Mouse (Mus musculus): ENCODE measurements at regions not wholly inside any gene's neighbourhood (a gene's known extent, or its start where the extent isn't known, plus 50 kb on each side); places are given as distances from the start of the nearest gene placed in this dataset.

GRCm38 (mm10) chr8:6813816-6814215 lies 1708.7 kb upstream of the Slc10a2 start:
- no peak for DNase-seq (ENCODE audit: low spot score in 2 of 2)

DNA sequence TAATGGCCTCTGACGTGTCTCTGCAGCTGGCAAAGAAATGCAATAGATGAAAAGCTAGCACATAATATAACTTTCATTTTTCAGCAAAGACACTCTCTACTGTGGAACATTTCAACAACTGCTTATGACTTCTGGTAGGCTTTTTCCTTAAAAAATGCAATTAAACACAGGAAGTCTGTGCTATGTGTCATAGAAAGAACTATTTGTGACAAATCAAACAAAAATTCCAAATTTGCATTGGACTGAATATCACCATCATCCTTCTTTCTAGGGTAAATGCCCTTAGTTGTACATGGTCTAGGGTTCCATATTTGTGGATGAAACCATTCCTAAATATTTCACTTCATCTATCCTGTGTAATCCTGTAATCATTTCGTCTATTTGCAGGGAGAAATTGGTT lies 1702.0 kb upstream of the Slc10a2 start:
- DNase-seq (ENCODE audit: low spot score in 2 of 2), result no peak

DNA sequence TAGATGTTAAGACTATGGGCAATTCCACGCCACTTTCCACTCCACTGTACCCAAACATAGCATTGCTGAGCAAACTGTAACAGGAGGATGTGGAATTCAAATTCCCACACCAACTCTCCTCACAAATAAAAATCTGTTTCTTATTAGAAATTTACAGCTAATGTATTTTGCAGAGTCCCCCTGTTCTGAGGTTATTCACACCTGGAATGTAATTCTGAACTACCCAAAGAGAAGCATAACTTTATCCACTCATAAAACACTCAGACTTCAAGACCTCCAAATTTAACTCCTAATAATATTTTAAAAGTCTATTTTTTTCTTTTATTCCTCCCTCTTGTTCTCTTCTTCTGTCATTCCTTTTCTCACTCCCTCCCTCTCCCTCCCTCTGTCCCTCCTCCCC lies 1698.0 kb upstream of the Slc10a2 start:
- DNase-seq (ENCODE audit: low spot score in 2 of 2), result no peak

GRCm38 (mm10) chr8:6801076-6801475 lies 1695.9 kb upstream of the Slc10a2 start:
- DNase-seq (ENCODE audit: low spot score in 2 of 2), result no peak

- no peak for DNase-seq (ENCODE audit: low spot score in 2 of 2)
Measured at GRCm38 (mm10) chr8:6789096-6789495, 1683.9 kb upstream of the Slc10a2 start.

GRCm38 (mm10) chr8:6780983-6781382 lies 1675.8 kb upstream of the Slc10a2 start:
- no peak for DNase-seq (ENCODE audit: low spot score in 2 of 2)

- DNase-seq (ENCODE audit: low spot score in 2 of 2), result no peak
Measured at GRCm38 (mm10) chr8:6775103-6775502, 1670.0 kb upstream of the Slc10a2 start.

DNA sequence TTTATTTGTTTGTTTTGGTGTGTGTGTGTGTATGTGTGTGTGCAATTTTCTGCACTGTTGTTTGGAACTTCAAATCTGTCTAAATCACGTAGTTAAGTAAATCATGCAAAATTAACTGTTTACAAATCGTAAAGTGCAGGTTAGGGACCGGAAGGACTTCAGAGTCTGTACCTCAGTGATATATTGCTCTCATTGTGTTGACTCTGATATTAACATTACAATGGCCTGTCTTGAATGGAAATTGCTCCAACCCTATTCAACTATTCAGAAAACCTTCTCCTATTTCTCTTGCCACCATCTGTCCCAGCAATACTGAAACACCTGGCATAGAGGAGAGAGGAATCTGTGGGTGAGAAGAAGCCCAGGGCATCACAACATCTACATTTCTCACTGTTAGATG lies 1624.4 kb upstream of the Slc10a2 start:
- no peak for DNase-seq (ENCODE audit: low spot score in 2 of 2)

DNA sequence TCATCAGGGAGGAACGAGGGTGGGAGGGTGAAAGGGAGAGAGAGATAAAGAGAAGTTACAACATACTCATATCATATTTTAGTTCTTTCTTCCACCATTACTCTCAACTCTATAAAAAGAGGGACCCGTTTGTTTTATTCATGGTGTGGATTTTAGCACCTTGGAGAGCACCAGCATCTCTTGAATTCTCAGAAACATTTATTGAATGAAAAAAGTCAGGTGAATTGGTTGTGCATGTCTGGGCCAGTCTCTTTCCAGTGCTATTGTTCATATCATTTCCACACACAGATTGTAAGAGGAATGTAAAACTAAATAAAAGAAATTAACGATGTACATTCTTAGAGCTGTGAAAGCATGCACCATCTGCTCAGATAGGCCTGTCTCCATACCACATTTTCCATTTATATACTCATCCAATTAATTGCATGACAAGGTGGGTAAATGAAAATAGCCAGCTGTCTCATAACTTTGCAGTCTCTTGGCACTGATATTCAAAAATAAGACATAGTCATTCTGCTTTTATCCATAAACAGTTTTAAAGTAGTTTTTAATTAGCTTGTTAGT lies 1603.8 kb upstream of the Slc10a2 start:
- no peak for DNase-seq (ENCODE audit: low spot score in 2 of 2)

DNA sequence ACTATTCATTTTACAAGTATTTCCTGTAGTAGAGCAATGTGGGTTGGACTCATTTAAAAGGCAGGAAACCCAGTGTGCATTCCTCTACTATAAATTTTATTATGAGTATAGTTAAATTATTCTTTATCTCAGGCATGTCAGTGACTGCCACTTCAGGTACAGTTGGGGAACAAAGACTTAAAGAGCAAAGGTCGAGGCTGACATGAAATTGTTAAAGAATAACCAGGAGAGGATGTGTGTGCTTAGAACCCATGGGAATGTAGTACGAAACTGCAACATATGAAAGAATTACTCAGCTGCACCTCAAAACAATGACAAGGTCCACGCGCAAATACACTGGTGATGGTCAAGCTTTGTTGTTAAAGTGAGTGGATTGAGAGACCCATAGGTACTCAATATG lies 1583.4 kb upstream of the Slc10a2 start:
- DNase-seq (ENCODE audit: low spot score in 2 of 2), result no peak

DNA sequence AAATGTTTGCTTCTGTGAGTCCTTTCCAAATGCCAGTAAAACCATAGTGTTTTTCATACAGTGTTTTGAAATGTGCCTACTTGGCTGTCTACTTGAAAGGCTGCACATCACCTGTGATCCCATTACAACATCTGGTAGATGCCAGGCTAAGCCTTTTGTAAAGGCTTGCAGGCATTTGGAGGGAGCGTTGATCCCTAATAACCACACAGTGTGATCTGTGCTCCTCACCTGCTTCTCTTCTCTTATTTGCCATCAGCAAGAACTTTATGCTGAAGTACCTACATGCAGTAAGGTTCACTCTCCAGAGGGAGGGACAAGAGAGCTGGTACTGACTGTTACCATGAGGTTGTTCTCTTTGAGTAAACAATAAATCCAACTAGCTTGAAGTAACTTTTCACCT lies 1553.7 kb upstream of the Slc10a2 start:
- no peak for DNase-seq (ENCODE audit: low spot score in 2 of 2)

DNA sequence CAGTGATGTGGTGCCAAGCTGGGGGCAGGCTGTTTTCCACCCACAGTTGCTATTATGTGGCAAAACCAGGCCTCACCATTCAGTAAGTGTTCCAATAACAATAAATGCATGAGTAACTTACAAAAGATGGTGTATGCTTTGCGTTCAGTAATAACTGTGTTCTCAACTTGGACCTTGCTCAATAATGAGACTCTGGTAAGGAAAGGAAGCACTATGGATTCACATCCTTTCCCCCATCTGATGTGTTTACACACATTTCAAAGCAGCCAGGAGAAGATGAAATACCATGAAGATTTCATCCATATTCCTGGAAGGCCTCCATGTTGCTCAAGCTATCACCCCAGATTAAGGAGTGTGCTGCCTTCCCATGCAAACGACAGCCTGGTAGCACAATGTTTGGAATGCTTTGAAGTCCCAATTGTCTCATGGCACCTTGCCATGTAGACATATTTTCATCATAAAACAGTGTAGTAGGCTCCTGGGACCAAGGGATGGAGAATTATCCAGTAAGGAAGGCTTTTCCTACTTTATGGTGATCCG lies 1552.4 kb upstream of the Slc10a2 start:
- no peak for DNase-seq (ENCODE audit: low spot score in 2 of 2)

DNA sequence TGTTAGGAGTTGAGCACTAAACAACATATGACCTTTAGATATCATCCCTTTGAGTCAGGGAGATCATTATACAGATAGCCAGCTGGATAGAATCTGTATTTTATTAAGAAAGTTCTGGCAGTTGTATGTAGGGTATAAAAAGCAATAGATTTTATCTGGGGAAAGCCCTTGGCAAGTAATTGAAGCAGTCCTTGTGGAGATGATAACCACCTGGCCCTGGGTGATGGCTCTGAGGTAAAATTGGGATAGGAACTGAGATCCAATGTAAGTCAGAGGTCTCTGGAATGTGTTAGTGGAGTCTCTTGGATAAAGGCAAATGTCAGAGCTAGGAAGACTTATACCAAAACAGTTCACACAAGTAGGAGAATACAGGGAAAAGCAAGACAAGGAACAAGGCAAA lies 1547.0 kb upstream of the Slc10a2 start:
- DNase-seq (ENCODE audit: low spot score in 2 of 2), result no peak

DNA sequence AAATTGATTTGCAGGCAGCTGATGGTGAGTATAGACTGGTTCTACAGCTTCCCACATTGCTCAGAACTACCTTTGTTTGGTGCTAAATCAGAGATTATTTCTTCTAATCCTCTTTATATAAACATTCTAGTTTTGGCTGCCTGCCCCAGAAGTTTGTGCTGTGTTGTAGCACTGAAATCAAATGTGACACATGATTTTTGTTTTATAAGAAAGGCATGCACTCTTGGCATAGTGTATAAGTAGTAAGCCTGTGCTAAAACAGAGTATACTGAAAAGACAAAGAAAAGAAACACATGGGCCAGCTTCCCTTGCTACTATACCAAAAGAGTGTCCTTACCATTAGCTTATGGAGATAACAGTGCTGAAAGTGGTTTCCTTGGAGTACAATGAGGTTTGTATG lies 1542.9 kb upstream of the Slc10a2 start:
- no peak for DNase-seq (ENCODE audit: low spot score in 2 of 2)

DNA sequence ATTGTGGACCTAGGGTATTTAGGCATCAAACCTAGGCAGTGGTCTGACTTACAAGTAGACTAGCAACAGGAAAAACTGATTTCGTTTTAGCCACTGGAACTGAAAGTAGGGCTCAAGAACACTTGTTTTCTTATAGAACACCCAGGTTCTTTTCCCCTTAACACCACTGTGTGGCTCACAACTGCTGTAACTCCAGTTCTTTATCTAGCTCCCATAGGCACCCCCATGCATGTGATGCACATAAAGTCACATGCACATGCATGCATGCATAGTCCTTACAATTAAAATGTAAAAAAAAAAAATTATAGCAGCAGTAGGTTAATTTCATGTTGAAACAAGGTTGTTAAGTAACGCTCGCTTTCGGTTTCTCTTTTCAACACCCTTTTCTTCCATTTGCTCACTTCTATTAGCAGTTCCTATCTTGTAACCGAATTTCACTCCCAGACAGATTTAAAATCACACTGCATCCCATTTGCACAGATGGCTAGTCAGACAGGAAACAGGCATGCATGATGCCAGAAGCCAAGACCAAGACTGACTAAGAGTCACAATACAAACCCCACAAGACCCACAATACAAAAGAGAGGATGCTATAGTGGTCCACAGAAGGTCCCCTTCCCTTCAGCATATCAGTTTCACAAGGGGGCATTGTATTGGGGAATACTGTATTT lies 1540.3 kb upstream of the Slc10a2 start:
- no peak for DNase-seq (ENCODE audit: low spot score in 2 of 2)

- DNase-seq (ENCODE audit: low spot score in 2 of 2), result no peak
Measured at GRCm38 (mm10) chr8:6644396-6644795, 1539.2 kb upstream of the Slc10a2 start.

- no peak for DNase-seq (ENCODE audit: low spot score in 2 of 2)
Measured at GRCm38 (mm10) chr8:6627009-6627557, 1521.9 kb upstream of the Slc10a2 start.

GRCm38 (mm10) chr8:6608891-6609290 lies 1503.7 kb upstream of the Slc10a2 start:
- no peak for DNase-seq (ENCODE audit: low spot score in 2 of 2)

DNA sequence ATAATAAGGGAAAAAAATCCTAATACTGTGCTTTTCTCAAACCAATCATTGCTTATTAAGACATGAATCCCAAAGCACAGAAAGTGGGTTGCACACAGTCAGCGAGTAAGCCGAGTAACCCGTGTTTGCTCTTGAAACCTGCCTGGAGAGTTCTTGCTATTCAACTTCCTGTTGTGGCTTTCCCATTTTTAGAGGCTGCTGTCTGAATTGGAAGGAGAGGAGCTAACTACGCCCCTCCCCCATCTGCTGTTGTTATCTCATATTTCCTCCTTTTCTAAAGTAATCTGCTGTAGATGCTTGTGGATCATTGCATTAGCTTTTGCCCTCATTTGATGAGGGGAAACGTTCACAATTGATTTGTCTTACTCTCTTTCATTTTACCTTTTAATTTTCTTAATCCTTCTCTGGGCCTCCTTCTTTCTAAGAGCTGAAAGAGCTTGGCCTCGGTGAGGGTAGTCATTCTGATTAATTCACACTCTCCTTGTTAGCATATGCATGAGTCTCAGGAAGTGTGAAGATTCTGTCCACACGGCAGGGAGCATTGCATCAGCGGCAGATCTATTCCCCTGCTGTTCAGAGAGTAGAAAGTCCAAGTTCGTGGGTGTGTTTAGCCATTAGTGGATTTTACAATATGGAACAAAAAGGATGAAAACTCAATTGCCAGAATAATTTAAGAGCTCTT lies 1501.8 kb upstream of the Slc10a2 start:
- DNase-seq (ENCODE audit: low spot score in 2 of 2), result peak; percentile 2 to 24

DNA sequence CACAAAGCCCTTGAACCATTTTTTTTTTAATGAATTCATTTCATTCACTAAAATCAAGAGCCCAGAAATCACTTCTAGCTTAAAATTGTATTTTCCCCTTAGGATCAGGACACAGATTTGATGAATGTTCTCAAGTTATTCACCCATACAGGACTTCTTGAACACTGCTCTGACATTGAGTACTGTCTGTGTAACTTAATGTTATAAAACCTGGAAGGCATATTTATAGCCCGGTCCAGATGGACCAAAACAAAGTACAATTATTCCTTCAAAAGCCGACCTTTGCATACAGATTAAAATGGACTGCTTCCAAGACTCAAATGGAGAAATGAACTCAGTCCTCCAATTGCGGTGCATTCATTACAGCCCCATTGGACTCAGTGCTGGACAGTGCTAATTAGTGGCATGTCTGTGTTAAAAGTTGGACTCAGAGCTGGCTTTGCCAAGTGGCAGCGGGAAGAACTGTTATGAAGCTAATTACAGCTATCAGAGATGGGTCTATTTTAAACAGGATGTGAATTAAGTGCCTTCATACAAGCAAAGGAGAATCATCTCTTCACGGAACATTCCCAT lies 1499.2 kb upstream of the Slc10a2 start:
- peak in 1 of 2 experiments; percentile 3 for DNase-seq (ENCODE audit: low spot score in 2 of 2)

DNA sequence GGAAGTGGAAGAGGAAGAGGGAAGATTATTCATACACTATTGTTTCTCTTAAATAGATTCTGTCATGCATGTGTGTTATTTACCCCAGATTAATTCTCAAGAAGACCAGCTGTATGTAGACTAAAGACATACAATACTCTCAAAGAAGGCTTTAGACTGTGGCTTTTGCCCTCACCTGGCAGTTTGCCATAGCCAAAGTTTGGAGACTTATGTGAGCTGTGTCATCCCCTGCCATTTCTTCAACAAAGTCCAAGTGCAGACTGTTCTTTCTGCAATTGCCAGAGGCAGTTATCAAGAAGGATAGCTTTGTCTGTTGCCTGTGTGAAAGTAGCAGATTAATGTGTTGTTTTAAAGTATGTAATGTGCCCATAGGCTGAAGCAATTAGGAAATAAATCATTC lies 1485.0 kb upstream of the Slc10a2 start:
- no peak for DNase-seq (ENCODE audit: low spot score in 2 of 2)

Measured in left cerebral cortex, adult 18-20 months (tissue).